Mouse (Mus musculus) ES-Bruce4 (cell line): ENCODE data around the gene Kank3. TPM values are rescaled to one million over a fixed set of nuclear protein-coding genes. Genes with fewer than 3 reads are reported as not detected.

Source experiments
- H3K27ac ChIP-seq: 2 replicates; pipeline ENCODE4 v1.5.1; 2012; ENCODE audit warnings: low read length, inconsistent platforms; ENCODE audit not compliant: insufficient read depth
- H3K27me3 ChIP-seq: 2 replicates; pipeline ENCODE4 v1.6.1; 2012; ENCODE audit warnings: mild to moderate bottlenecking, low read length, inconsistent platforms; ENCODE audit not compliant: control insufficient read depth, poor library complexity, insufficient read depth, severe bottlenecking
- H3K36me3 ChIP-seq: 2 replicates; pipeline ENCODE4 v1.6.1; 2012; ENCODE audit warnings: inconsistent platforms, mild to moderate bottlenecking, low read length, moderate library complexity; ENCODE audit not compliant: control insufficient read depth, poor library complexity, insufficient read depth, severe bottlenecking
- H3K4me1 ChIP-seq: one replicate; pipeline ENCODE4 v1.8.1; 2011; ENCODE audit warnings: low read length; ENCODE audit not compliant: control insufficient read depth, insufficient read depth
- H3K4me3 ChIP-seq: 2 replicates; pipeline ENCODE4 v1.5.1; 2011; ENCODE audit warnings: low read depth, mild to moderate bottlenecking, low read length
- H3K9ac ChIP-seq: 2 replicates; pipeline ENCODE4 v1.6.1; 2012; ENCODE audit warnings: low read depth, mild to moderate bottlenecking, inconsistent platforms; ENCODE audit not compliant: poor library complexity, severe bottlenecking
- H3K9me3 ChIP-seq: replicated peaks from 2 replicates; pipeline ENCODE4 v1.6.1; 2012; ENCODE audit warnings: mild to moderate bottlenecking, low read length, inconsistent platforms; ENCODE audit not compliant: control insufficient read depth, poor library complexity, insufficient read depth, severe bottlenecking
- CTCF ChIP-seq: IDR thresholded peaks from one replicate; pipeline ENCODE4 v1.8.1; 2011; ENCODE audit warnings: low read depth, low read length
- EP300 ChIP-seq: IDR thresholded peaks from 2 replicates; pipeline ENCODE4 v1.6.1; 2011; ENCODE audit warnings: low read depth, low read length; ENCODE audit not compliant: insufficient read depth
- POLR2A ChIP-seq: IDR thresholded peaks from one replicate; pipeline ENCODE4 v1.8.1; 2011; ENCODE audit warnings: low read length; ENCODE audit not compliant: insufficient read depth
- polyA plus RNA-seq: library from polyadenylated mRNA; stranded (reverse); fragments of >200 nt; gene quantifications from 2 replicates; pipeline ENCODE4 v1.2.4, GENCODE M21; 2011; ENCODE audit warnings: low read depth; ENCODE audit not compliant: missing spikeins, insufficient read depth, insufficient read length

Kank3 gene
- polyA plus RNA-seq, 1 experiment = 40.0 TPM

DNA sequence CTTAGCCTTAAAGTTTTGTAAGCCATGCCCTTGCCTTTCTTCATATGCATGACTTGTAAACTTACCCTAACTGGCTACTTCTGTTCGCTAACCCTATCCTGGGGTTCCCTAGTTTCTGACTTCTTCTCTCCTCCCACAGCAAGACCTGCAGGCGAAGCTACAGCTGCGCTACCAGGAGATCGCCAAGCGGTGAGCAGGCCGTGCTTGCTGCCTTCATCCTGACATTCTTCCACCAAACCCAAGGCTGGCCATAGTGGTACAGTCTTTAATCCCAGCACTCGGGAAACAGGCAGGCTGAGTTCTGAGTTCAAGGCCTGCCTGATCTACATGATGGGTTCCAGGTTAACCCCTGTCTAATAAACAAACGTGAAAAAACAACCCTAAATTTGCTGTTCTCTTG is 15.1 kb downstream of the Kank3 start:
- Histone ChIP-seq H3K4me1 (no peaks in the 10 kb centered on the region), H3K27me3 (no peaks in the 10 kb centered on the region), H3K9me3 (no peaks in the 10 kb centered on the region), H3K27ac (no peak overlapping the region; the same call in 1 of the 2 replicates), H3K36me3 (peaks cover 71% of the 10 kb centered on the region), H3K9ac (peak overlapping the region; percentile 90), H3K4me3 (peak overlapping the region; percentile 69)
- TF ChIP-seq POLR2A = no peak
- TF ChIP-seq CTCF = no peak
- TF ChIP-seq EP300 = no peak

DNA sequence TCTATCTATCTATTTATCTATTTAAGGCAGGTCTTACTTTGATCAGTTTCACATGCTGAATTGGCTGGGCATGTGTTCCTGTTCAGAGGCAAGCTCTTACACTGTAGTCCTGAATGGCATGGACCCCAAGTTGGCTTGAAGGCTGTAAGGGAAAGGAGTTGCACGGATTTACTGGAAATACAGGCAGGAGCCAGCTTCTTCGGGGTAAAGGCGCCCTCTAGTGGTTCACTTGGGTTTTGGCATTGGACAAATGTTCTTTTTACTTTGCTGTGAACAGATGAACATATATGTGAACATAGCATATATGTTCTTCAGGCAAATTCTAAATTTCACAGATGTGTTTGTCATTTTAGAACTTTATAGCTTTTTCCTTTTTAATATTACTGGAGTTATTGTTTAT is 16.5 kb downstream of the Kank3 start:
- H3K36me3 ChIP-seq = peaks cover 73% of the 10 kb centered on the region
- no peaks in the 10 kb centered on the region for H3K4me1 ChIP-seq
- no peak overlapping the region for H3K27ac ChIP-seq
- TF ChIP-seq POLR2A (no peak), CTCF (peak; percentile 66)
- 0 out of 2 replicates have a peak overlapping the region, but pooled peaks have one; percentile 90 for H3K9ac ChIP-seq
- H3K4me3 ChIP-seq = no peak overlapping the region
- H3K9me3 ChIP-seq = no peaks in the 10 kb centered on the region
- no peaks in the 10 kb centered on the region for H3K27me3 ChIP-seq

DNA sequence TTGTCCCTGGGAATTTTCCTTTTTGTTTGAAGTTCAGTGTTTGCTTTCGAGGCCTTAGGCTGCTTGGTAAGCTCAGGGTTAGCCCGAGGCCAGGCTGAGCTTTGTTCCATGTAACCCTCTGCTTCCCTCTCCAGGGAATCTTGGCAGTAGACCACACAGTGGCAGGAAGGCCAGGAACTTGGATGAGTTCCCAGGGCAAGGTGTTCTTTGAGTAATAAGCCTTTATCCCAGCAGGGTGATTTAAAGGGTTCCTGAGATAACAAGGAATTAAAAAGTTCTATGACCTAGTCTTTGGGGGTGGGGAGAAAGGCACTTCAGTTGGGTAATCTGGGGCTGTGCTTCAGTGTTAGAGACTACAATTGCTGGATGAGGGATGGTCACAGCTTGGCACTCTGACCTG is 18.6 kb downstream of the Kank3 start:
- no peak overlapping the region for H3K9ac ChIP-seq
- H3K36me3 ChIP-seq = peaks cover 69% of the 10 kb centered on the region
- TF ChIP-seq CTCF = no peak

DNA sequence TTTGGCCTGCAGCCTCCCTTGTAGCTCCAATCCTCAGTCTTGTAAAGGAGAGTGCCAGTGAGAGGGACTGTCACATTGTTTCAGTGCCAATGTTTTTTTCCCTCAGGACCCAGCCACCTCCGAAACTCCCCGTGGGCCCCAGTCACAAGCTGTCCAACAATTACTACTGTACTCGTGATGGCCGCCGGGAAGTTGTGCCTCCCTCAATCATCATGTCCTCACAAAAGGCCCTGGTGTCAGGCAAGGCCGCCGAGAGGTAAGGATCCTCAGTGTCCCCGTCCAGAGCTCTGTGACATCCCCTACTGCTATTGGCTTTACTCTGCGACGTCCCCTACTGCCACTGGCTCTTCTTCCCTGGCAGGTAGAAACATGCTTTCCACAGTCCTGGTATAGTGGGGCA is 19.2 kb downstream of the Kank3 start:
- Histone ChIP-seq H3K27me3 (no peaks in the 10 kb centered on the region), H3K4me1 (no peaks in the 10 kb centered on the region), H3K9ac (no peak overlapping the region), H3K9me3 (no peaks in the 10 kb centered on the region), H3K27ac (no peak overlapping the region), H3K4me3 (no peak overlapping the region), H3K36me3 (peaks cover 76% of the 10 kb centered on the region)
- TF ChIP-seq EP300 (no peak), CTCF (no peak), POLR2A (no peak)

More for the DNA sequence above, 18.6 kb downstream of the Kank3 start:
- no peak overlapping the region for H3K4me3 ChIP-seq
- H3K4me1 ChIP-seq = no peaks in the 10 kb centered on the region
- H3K27me3 ChIP-seq = no peaks in the 10 kb centered on the region
- no peak overlapping the region for H3K27ac ChIP-seq
- H3K9me3 ChIP-seq = no peaks in the 10 kb centered on the region

DNA sequence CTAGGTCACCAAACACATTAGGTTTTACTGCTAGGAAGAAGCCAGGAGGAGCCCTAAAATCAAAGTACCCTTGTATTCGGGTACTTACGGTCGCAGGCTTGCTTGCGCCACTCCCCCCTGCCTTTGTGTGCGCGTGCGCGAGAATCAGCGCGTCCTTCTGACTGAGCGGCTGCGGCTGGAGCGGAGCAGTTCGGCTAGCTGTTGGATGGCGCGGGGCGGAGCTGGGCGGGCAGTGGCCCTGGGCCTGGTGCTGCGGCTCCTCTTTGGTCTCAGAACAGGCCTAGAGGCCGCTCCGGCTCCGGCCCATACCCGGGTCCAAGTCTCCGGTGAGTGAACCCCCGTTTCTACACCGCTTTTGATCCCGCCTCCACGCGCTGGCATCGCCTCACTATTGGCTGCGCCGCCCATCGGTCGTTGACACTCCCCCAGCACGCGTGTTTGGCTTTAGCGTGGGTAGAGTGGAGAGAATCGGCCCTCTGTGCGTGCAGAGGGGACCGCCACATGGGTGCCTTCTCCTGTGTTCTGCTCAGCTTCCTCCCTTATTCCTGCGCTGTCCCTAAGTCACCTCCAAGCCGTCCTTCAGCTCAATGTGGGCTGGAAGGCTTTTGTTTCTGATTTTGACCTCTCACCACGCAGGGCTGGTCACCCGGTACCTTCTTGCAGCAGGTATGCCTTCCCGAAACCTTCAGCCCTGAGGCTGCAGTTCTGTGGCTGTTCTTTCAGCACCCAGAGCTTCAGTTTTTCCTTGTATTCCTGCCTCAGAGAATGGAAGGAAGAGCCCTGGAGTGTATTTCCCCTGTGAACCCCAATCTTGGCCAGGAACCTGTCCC is 32.9 kb downstream of the Kank3 start, which contains the start of gene Cd320:
Cd320 (plus strand) TSS at position 126 of the 830 bp plus-strand sequence.
- H3K9me3 ChIP-seq = no peaks in the 10 kb centered on the region
- TF ChIP-seq EP300 (peak; percentile 44; the same call in 1 of the 2 replicates), CTCF (no peak), POLR2A (peak; percentile 88)
- no peak within 1 kb of the TSS for H3K27ac ChIP-seq
- H3K4me3 ChIP-seq = peak within 1 kb of the TSS; percentile 98
- no peaks in the 10 kb centered on the region for H3K4me1 ChIP-seq
- H3K27me3 ChIP-seq = no peaks in the 10 kb centered on the region
- peak within 1 kb of the TSS; percentile 65 for H3K9ac ChIP-seq
- peaks cover 16% of the 10 kb centered on the region for H3K36me3 ChIP-seq

DNA sequence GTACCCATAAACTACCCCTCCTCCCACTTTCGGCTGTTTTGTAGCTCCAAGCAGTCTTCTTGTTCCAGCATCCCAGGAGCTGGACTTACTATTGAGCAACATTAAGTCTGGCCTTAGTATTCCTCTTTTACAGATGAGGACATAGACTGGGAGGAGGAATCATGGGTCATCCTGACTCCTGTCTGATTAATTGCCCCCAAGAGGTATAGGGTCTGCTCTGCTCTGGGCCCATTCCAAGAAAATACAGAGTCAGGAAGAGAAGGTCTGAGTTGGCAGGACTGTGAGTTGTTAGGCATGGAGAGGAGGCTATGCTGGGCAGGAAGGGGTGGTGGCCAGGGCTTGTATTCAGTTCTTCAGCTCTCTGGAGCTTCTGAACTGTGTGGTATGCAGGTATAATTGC is 33.9 kb downstream of the Kank3 start:
- H3K4me1 ChIP-seq = no peaks in the 10 kb centered on the region
- no peak overlapping the region for H3K4me3 ChIP-seq
- H3K36me3 ChIP-seq = peaks cover 22% of the 10 kb centered on the region
- H3K27ac ChIP-seq = no peak overlapping the region
- no peaks in the 10 kb centered on the region for H3K9me3 ChIP-seq
- H3K9ac ChIP-seq = peak overlapping the region; percentile 65
- TF ChIP-seq EP300 (no peak), POLR2A (no peak), CTCF (no peak)
- H3K27me3 ChIP-seq = no peaks in the 10 kb centered on the region
